Mouse (Mus musculus) kidney, adult 2 months (tissue): Measurements from ENCODE around the gene Nelfcd.

Source experiments
- CTCF ChIP-seq: fragments of 200-500 bp; conservative IDR thresholded peaks from 2 replicates; pipeline ENCODE4 v1.5.1; 2011; ENCODE audit warnings: low read depth, mild to moderate bottlenecking, control low read depth, low read length, moderate library complexity, mixed read lengths; ENCODE audit not compliant: insufficient read depth, insufficient read length
- POLR2A ChIP-seq: fragments of 200-500 bp; IDR thresholded peaks from one replicate; pipeline ENCODE4 v1.6.1; 2011; ENCODE audit warnings: low read depth, low read length, control low read depth

- TF ChIP-seq POLR2A: no peak
- TF ChIP-seq CTCF: no peak
These were observed 31.3 kb downstream of the Nelfcd start for GRCm38 (mm10) chr2:174446905-174447304.
